13 mouse cellular contexts compared by ENCODE assay signal in genomic region chr11:119970021-119970851, GRCm38 (mm10). TPM values are rescaled to one million over a fixed set of nuclear protein-coding genes. Genes with fewer than 3 reads are reported as not detected.
DNase-seq lines count a peak whose midpoint lies in the region; ATAC-seq and TF ChIP-seq lines count a peak whose summit lies in the region.
"Had no signal": no experiment of that assay in that cellular context is flagged by ENCODE, and none has a peak within 500 bp of the region (broad histone marks: within the 10 kb centered on the region; RNA-seq: fewer than 3 reads in every experiment).

No protein-coding gene starts in this region.

- peak; percentile 29 for DNase-seq in right cerebral cortex, postnatal 4 days
- DNase-seq in right cerebral cortex, postnatal 25 days, result no peak
- DNase-seq in hindbrain, embryonic 11.5 days (ENCODE audit: low spot score), result peak; percentile 41
- DNase-seq in midbrain, embryonic 11.5 days (ENCODE audit: low spot score, missing footprints), result no peak
- no peak for DNase-seq in adrenal gland, postnatal 36 days
- DNase-seq in gastrocnemius, postnatal 4 days (ENCODE audit: low spot score in 2 of 2), result no peak
- DNase-seq in heart, adult 2 months, result no peak
- DNase-seq in right cerebral cortex, postnatal 36 days (ENCODE audit: low spot score in 2 of 2), result no peak
- DNase-seq: cerebellum, adult 11 months; kidney, postnatal 10 days; thymus, adult 2 months had no signal

- no peak overlapping the region for H3K4me2 ChIP-seq in hindbrain, embryonic 11.5 days (replicated peaks; ENCODE audit: low read depth, low read length)
- no peak overlapping the region for H3K4me2 ChIP-seq in midbrain, embryonic 11.5 days
- H3K4me2 ChIP-seq: embryonic facial prominence, embryonic 15.5 days; lung, embryonic 15.5 days had no signal

- peaks cover 7% of the 10 kb centered on the region for H3K4me1 ChIP-seq in hindbrain, embryonic 11.5 days (replicated peaks; ENCODE audit: control insufficient read depth, insufficient read depth, low read length)
- peaks cover 13% of the 10 kb centered on the region for H3K4me1 ChIP-seq in midbrain, embryonic 11.5 days (ENCODE audit: control insufficient read depth, insufficient read depth, low read length)
- no peaks in the 10 kb centered on the region for H3K4me1 ChIP-seq in heart, adult 2 months (ENCODE audit: control insufficient read depth, insufficient read depth, low read length)
- H3K4me1 ChIP-seq: embryonic facial prominence, embryonic 15.5 days had no signal

- H3K27ac ChIP-seq in hindbrain, embryonic 11.5 days (ENCODE audit: low read depth, low read length), result 0 out of 2 replicates have a peak overlapping the region, but pooled peaks have one; percentile 39
- peak overlapping the region; percentile 5; the same call in 1 of the 2 replicates for H3K27ac ChIP-seq in midbrain, embryonic 11.5 days (ENCODE audit: low read depth, low read length)
- H3K27ac ChIP-seq in heart, adult 2 months, result no peak overlapping the region
- H3K27ac ChIP-seq: embryonic facial prominence, embryonic 15.5 days; lung, embryonic 15.5 days had no signal

- no peak for ATAC-seq in hindbrain, embryonic 11.5 days (ENCODE audit: low FRiP score)
- peak; percentile 66; the same call in 1 of the 2 replicates for ATAC-seq in midbrain, embryonic 11.5 days (ENCODE audit: low FRiP score)

- TF ChIP-seq POLR2A in heart, adult 2 months (IDR thresholded peaks at IDR 0.05; ENCODE audit: insufficient read depth, low read depth, low read length), result no peak

- TF ChIP-seq CTCF in heart, adult 2 months (IDR thresholded peaks at IDR 0.05), result no peak

- no peak for TF ChIP-seq EP300 in heart, adult 2 months (IDR thresholded peaks at IDR 0.05; ENCODE audit: insufficient read depth, low read depth, low read length)

- no peaks in the 10 kb centered on the region for H3K36me3 ChIP-seq in hindbrain, embryonic 11.5 days (ENCODE audit: control insufficient read depth, insufficient read depth, low read length)
- H3K36me3 ChIP-seq in midbrain, embryonic 11.5 days (ENCODE audit: control insufficient read depth, insufficient read depth, low read length), result peaks cover 2% of the 10 kb centered on the region; the same call in 1 of the 2 replicates
- H3K36me3 ChIP-seq in heart, adult 2 months (ENCODE audit: control insufficient read depth, insufficient read depth, low read length), result no peaks in the 10 kb centered on the region

- 47% methylated on average over 12 of the region's 12 CpGs for WGBS in hindbrain, embryonic 11.5 days
- 60% methylated on average over 12 of the region's 12 CpGs for WGBS in midbrain, embryonic 11.5 days
- 86% methylated on average over 12 of the region's 12 CpGs for WGBS in heart, adult 2 months

- H3K79me2 ChIP-seq in heart, adult 2 months (replicated peaks; ENCODE audit: control insufficient read depth, insufficient read depth, low read length), result no peaks in the 10 kb centered on the region

- H3K9ac ChIP-seq in hindbrain, embryonic 11.5 days (ENCODE audit: low read depth, low read length), result 0 out of 2 replicates have a peak overlapping the region, but pooled peaks have one; percentile 7
- H3K9ac ChIP-seq in midbrain, embryonic 11.5 days (ENCODE audit: low read length), result peak overlapping the region; percentile 16; the same call in 1 of the 2 replicates
- no peak overlapping the region for H3K9ac ChIP-seq in heart, adult 2 months (ENCODE audit: low read depth, low read length)
- H3K9ac ChIP-seq: embryonic facial prominence, embryonic 15.5 days; lung, embryonic 15.5 days had no signal

- no peaks in the 10 kb centered on the region for H3K9me3 ChIP-seq in hindbrain, embryonic 11.5 days (ENCODE audit: control insufficient read depth, low read length)
- H3K9me3 ChIP-seq in midbrain, embryonic 11.5 days (ENCODE audit: control insufficient read depth, low read length), result no peaks in the 10 kb centered on the region
- H3K9me3 ChIP-seq: embryonic facial prominence, embryonic 15.5 days; lung, embryonic 15.5 days had no signal

- intact Hi-C loops in heart, adult 2 months (cut with DNase I), result no loop called here

- no peaks in the 10 kb centered on the region for H3K27me3 ChIP-seq in hindbrain, embryonic 11.5 days (ENCODE audit: control insufficient read depth, insufficient read depth, low read length)
- H3K27me3 ChIP-seq in midbrain, embryonic 11.5 days (ENCODE audit: control insufficient read depth, insufficient read depth, low read length), result no peaks in the 10 kb centered on the region
- no peaks in the 10 kb centered on the region for H3K27me3 ChIP-seq in heart, adult 2 months (ENCODE audit: control insufficient read depth, insufficient read depth, low read length)
- H3K27me3 ChIP-seq: embryonic facial prominence, embryonic 15.5 days; lung, embryonic 15.5 days had no signal

- H3K4me3 ChIP-seq in hindbrain, embryonic 11.5 days (ENCODE audit: low read depth, low read length), result no peak overlapping the region
- no peak overlapping the region for H3K4me3 ChIP-seq in midbrain, embryonic 11.5 days (ENCODE audit: low read depth, low read length)
- H3K4me3 ChIP-seq in heart, adult 2 months, result no peak overlapping the region
- H3K4me3 ChIP-seq: embryonic facial prominence, embryonic 15.5 days; lung, embryonic 15.5 days had no signal

RNA-seq across cellular contexts. Expression of gene Baiap2, which starts 27.7 kb away (rescaled TPM):
- 10.1 and 11.5 TPM in 2 replicates for polyA plus RNA-seq in hindbrain, embryonic 11.5 days (2014; fragmentation: Nextera tagmentation; extraction: Ambion mirVana)
- polyA plus RNA-seq in midbrain, embryonic 11.5 days (2014; fragmentation: Nextera tagmentation; extraction: Ambion mirVana), result 9.0 and 9.8 TPM in 2 replicates
- total RNA-seq in adrenal gland, postnatal 36 days (2021), result 10 to 100 TPM; 11.3 to 24.0 TPM
- total RNA-seq in gastrocnemius, postnatal 4 days (2021), result 1 to 10 TPM; 8.1 to 8.5 TPM
- total RNA-seq in heart, adult 2 months (2021), result 10 to 100 TPM in 1 of 2 experiments, 1 to 10 TPM in 1; 5.8 to 10.3 TPM
- polyA plus RNA-seq in heart, adult 2 months (2012; rRNA removed), result 10.5 and 10.9 TPM in 2 replicates

RNA-seq across cellular contexts. Expression of gene Chmp6, which starts 57.0 kb away (rescaled TPM):
- polyA plus RNA-seq in hindbrain, embryonic 11.5 days (2014; fragmentation: Nextera tagmentation; extraction: Ambion mirVana), result 87.2 and 88.3 TPM in 2 replicates
- polyA plus RNA-seq in midbrain, embryonic 11.5 days (2014; fragmentation: Nextera tagmentation; extraction: Ambion mirVana), result 85.4 and 91.8 TPM in 2 replicates
- total RNA-seq in adrenal gland, postnatal 36 days (2021), result 10 to 100 TPM; 31.9 to 37.6 TPM
- total RNA-seq in gastrocnemius, postnatal 4 days (2021), result 10 to 100 TPM; 37.3 to 37.9 TPM
- 10 to 100 TPM; 25.9 to 30.1 TPM for total RNA-seq in heart, adult 2 months (2021)
- polyA plus RNA-seq in heart, adult 2 months (2012; rRNA removed), result 26.8 and 28.9 TPM in 2 replicates

Comparison
In these comparisons a context has a peak if more than half of its experiments do, and no peak if none do; other contexts are left out.
1. DNase-seq: peak in right cerebral cortex, postnatal 4 days (single experiment) and hindbrain, embryonic 11.5 days (single experiment); none in right cerebral cortex, postnatal 25 days (single experiment), midbrain, embryonic 11.5 days (single experiment), adrenal gland, postnatal 36 days (0 of 2), gastrocnemius, postnatal 4 days (0 of 2), heart, adult 2 months (0 of 2) and right cerebral cortex, postnatal 36 days (0 of 2).